Mouse (Mus musculus) megakaryocyte, embryonic 14.5 days (primary cell): Measurements from ENCODE around the gene Sft2d2.

ENCODE experiments used
- FLI1 ChIP-seq: IDR thresholded peaks from 2 replicates; pipeline ENCODE4 v1.6.1; 2012; ENCODE audit warnings: low read length, inconsistent platforms, mixed read lengths
- GATA1 ChIP-seq: IDR thresholded peaks from 3 replicates; pipeline ENCODE4 v1.6.1; 2012; ENCODE audit warnings: mixed read lengths, low read length, inconsistent platforms, borderline replicate concordance

DNA sequence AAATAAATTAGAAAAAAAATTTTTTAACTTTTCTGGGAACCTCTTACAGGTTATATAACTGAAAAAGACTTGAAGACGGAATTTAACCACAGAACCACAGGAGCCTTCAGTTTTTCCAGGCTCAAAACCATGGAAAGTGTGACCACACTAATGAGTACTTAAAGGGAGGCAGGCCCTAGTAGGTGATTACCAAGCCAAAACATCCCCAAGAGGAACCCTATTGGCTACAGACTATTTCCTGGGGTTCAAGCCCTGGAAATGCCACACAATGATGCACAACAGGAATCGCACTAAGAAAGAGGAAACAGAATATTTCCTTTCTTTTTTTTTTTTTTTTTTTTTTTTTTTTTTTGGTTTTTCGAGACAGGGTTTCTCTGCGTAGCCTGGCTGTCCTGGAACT is 2.1 kb downstream of the Sft2d2 start:
- TF ChIP-seq FLI1 (no peak), GATA1 (no peak)
